Mouse (Mus musculus): ENCODE data around the gene Nrp2.

GRCm38 (mm10) chr1:62750408-62751008 lies 47.4 kb downstream of the Nrp2 start:
- TF ChIP-seq POLR2A (IDR thresholded peaks at IDR 0.05; ENCODE audit: borderline replicate concordance, low read depth, low read length) (no peak), CTCF (IDR thresholded peaks at IDR 0.05; ENCODE audit: low read depth, low read length) (no peak)

Measured in bone marrow macrophage, adult 2 months (primary cell).